Mouse (Mus musculus): ENCODE measurements at regions not wholly inside any gene's neighbourhood (a gene's known extent, or its start where the extent isn't known, plus 50 kb on each side); places are given as distances from the start of the nearest gene placed in this dataset.

- no peak overlapping the region for H3K4me3 ChIP-seq (replicated peaks; ENCODE audit: low read length)
- no peak for ATAC-seq (ENCODE audit: low FRiP score)
- 61% methylated on average over 3 of the region's 3 CpGs for WGBS
- H3K4me1 ChIP-seq (replicated peaks; ENCODE audit: control insufficient read depth, insufficient read depth, low read length) = no peaks in the 10 kb centered on the region
- H3K27me3 ChIP-seq (ENCODE audit: control insufficient read depth, insufficient read depth, low read length) = no peaks in the 10 kb centered on the region
- H3K4me2 ChIP-seq (replicated peaks) = no peak overlapping the region
- no peak overlapping the region for H3K9ac ChIP-seq
- no peaks in the 10 kb centered on the region for H3K9me3 ChIP-seq (ENCODE audit: control insufficient read depth, low read length)
- DNase-seq (ENCODE audit: low spot score) = no peak
- H3K36me3 ChIP-seq (replicated peaks; ENCODE audit: control insufficient read depth, insufficient read depth) = no peaks in the 10 kb centered on the region
- no peak overlapping the region for H3K27ac ChIP-seq
Measured at GRCm38 (mm10) chr2:79567413-79567934, 67.7 kb upstream of the Itprid2 start.

GRCm38 (mm10) chr2:79569663-79570062 lies 65.5 kb upstream of the Itprid2 start:
- ATAC-seq (ENCODE audit: low FRiP score) (no peak), DNase-seq (ENCODE audit: low spot score) (no peak)
- Histone ChIP-seq H3K9me3 (ENCODE audit: control insufficient read depth, low read length) (no peaks in the 10 kb centered on the region), H3K27me3 (ENCODE audit: control insufficient read depth, insufficient read depth, low read length) (no peaks in the 10 kb centered on the region), H3K4me1 (replicated peaks; ENCODE audit: control insufficient read depth, insufficient read depth, low read length) (no peaks in the 10 kb centered on the region), H3K9ac (no peak overlapping the region), H3K27ac (no peak overlapping the region), H3K4me2 (replicated peaks) (no peak overlapping the region), H3K36me3 (replicated peaks; ENCODE audit: control insufficient read depth, insufficient read depth) (no peaks in the 10 kb centered on the region), H3K4me3 (replicated peaks; ENCODE audit: low read length) (no peak overlapping the region)
- WGBS = 76% methylated on average over 1 of the region's 1 CpGs

GRCm38 (mm10) chr2:79571910-79572309 lies 63.2 kb upstream of the Itprid2 start:
- H3K4me1 ChIP-seq (replicated peaks; ENCODE audit: control insufficient read depth, insufficient read depth, low read length) = no peaks in the 10 kb centered on the region
- H3K36me3 ChIP-seq (replicated peaks; ENCODE audit: control insufficient read depth, insufficient read depth) = no peaks in the 10 kb centered on the region
- no peak overlapping the region for H3K27ac ChIP-seq
- no peak overlapping the region for H3K9ac ChIP-seq
- 90% methylated on average over 5 of the region's 5 CpGs for WGBS
- no peak overlapping the region for H3K4me3 ChIP-seq (replicated peaks; ENCODE audit: low read length)
- H3K27me3 ChIP-seq (ENCODE audit: control insufficient read depth, insufficient read depth, low read length) = no peaks in the 10 kb centered on the region
- ATAC-seq (ENCODE audit: low FRiP score) (no peak), DNase-seq (ENCODE audit: low spot score) (no peak)
- H3K4me2 ChIP-seq (replicated peaks) = no peak overlapping the region
- H3K9me3 ChIP-seq (ENCODE audit: control insufficient read depth, low read length) = no peaks in the 10 kb centered on the region

GRCm38 (mm10) chr2:79575074-79575473 lies 60.1 kb upstream of the Itprid2 start:
- no peaks in the 10 kb centered on the region for H3K9me3 ChIP-seq (ENCODE audit: control insufficient read depth, low read length)
- ATAC-seq (ENCODE audit: low FRiP score) (no peak), DNase-seq (ENCODE audit: low spot score) (no peak)
- no peaks in the 10 kb centered on the region for H3K4me1 ChIP-seq (replicated peaks; ENCODE audit: control insufficient read depth, insufficient read depth, low read length)
- H3K4me2 ChIP-seq (replicated peaks) = no peak overlapping the region
- H3K36me3 ChIP-seq (replicated peaks; ENCODE audit: control insufficient read depth, insufficient read depth) = no peaks in the 10 kb centered on the region
- no peak overlapping the region for H3K9ac ChIP-seq
- 70% methylated on average over 6 of the region's 6 CpGs for WGBS
- no peak overlapping the region for H3K4me3 ChIP-seq (replicated peaks; ENCODE audit: low read length)
- no peaks in the 10 kb centered on the region for H3K27me3 ChIP-seq (ENCODE audit: control insufficient read depth, insufficient read depth, low read length)
- H3K27ac ChIP-seq = no peak overlapping the region

GRCm38 (mm10) chr2:79585022-79585774 lies 50.0 kb upstream of the Itprid2 start:
- no peak overlapping the region for H3K4me3 ChIP-seq (replicated peaks; ENCODE audit: low read length)
- H3K9me3 ChIP-seq (ENCODE audit: control insufficient read depth, low read length) = no peaks in the 10 kb centered on the region
- H3K9ac ChIP-seq = no peak overlapping the region
- H3K4me1 ChIP-seq (replicated peaks; ENCODE audit: control insufficient read depth, insufficient read depth, low read length) = no peaks in the 10 kb centered on the region
- no peak overlapping the region for H3K27ac ChIP-seq
- 70% methylated on average over 7 of the region's 7 CpGs for WGBS
- no peak overlapping the region for H3K4me2 ChIP-seq (replicated peaks)
- no peaks in the 10 kb centered on the region for H3K36me3 ChIP-seq (replicated peaks; ENCODE audit: control insufficient read depth, insufficient read depth)
- no peak for ATAC-seq (ENCODE audit: low FRiP score)
- no peaks in the 10 kb centered on the region for H3K27me3 ChIP-seq (ENCODE audit: control insufficient read depth, insufficient read depth, low read length)
- DNase-seq (ENCODE audit: low spot score) = no peak
